Mouse (Mus musculus) E14TG2a.4 (cell line): ENCODE results near the gene Smarcc2.
"Not testable (repeated sequence)": the region's sequence is repeated elsewhere in the genome, so short reads cannot be mapped to it uniquely, and the experiment has no call there.

Experiments used
- H3K27me3 ChIP-seq: 2 replicates; pipeline ENCODE4 v1.6.1; 2014; ENCODE audit warnings: low read length, control low read depth; ENCODE audit not compliant: insufficient read depth
- H3K36me3 ChIP-seq: 2 replicates; pipeline ENCODE4 v1.6.1; 2014; ENCODE audit warnings: low read length, control low read depth; ENCODE audit not compliant: insufficient read depth
- H3K4me1 ChIP-seq: replicated peaks from 2 replicates; pipeline ENCODE4 v1.6.1; 2014; ENCODE audit warnings: low read depth, low read length, control low read depth
- H3K4me3 ChIP-seq: replicated peaks from 2 replicates; pipeline ENCODE4 v1.5.1; 2014; ENCODE audit warnings: mild to moderate bottlenecking, low read length
- H3K9me3 ChIP-seq: 2 replicates; pipeline ENCODE4 v1.6.1; 2014; ENCODE audit warnings: low read length, control low read depth
- CTCF ChIP-seq: conservative IDR thresholded peaks from 2 replicates; pipeline ENCODE4 v1.5.1; 2014; ENCODE audit warnings: low read length
- NANOG ChIP-seq: IDR thresholded peaks from 2 replicates; pipeline ENCODE4 v1.6.1; 2014; ENCODE audit warnings: borderline replicate concordance, low read length, mixed read lengths
- POU5F1 ChIP-seq: IDR thresholded peaks from 2 replicates; pipeline ENCODE4 v1.6.1; 2014; ENCODE audit warnings: low read length, borderline replicate concordance

Gene Smarcc2

DNA sequence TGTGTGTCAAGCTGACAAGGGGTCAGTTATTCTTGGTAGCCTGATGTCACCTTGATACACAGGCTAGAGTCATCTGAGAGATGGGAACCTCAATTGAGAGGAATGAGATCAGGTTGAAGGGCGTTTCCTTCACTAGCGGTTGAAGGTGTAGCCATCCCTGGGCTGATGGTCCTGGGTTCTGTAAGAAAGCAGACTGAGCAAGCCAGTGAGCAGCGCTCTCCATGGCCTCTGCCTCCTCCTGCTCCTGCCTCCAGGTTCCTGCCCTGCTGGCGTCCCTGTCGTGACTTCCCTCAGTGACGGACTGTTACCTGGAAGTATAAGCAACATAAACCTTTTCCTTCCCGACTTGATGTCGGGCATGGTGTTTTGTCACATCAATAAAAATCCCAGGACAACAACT is 44.5 kb downstream of the Smarcc2 start:
- peaks cover 38% of the 10 kb centered on the region for H3K4me1 ChIP-seq
- H3K36me3 ChIP-seq, result no peaks in the 10 kb centered on the region
- TF ChIP-seq CTCF (no peak), NANOG (no peak), POU5F1 (no peak)
- no peaks in the 10 kb centered on the region for H3K27me3 ChIP-seq
- H3K4me3 ChIP-seq, result no peak overlapping the region
- no peaks in the 10 kb centered on the region for H3K9me3 ChIP-seq

DNA sequence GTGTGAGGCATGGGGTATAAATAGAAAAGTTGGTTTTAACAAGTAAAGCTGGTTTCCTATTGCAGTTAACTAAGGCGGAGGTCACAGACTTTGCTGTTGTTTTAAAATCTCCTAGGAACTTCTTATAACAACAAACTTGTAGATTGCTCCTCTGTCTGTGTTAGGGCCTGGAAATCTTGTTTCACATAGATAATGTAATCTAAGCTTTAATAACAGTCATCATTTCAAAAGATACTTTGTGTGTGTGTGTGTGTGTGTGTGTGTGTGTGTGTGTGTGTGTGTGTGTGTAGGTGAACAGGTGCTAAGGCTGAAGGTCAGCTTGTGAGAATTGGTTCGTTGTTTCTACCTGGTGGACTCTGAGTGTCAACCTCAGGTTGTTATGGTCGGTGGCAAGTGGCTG is 45.0 kb downstream of the Smarcc2 start:
- peaks cover 40% of the 10 kb centered on the region for H3K4me1 ChIP-seq
- no peaks in the 10 kb centered on the region for H3K36me3 ChIP-seq
- H3K4me3 ChIP-seq, result no peak overlapping the region
- no peaks in the 10 kb centered on the region for H3K27me3 ChIP-seq
- no peaks in the 10 kb centered on the region for H3K9me3 ChIP-seq
- TF ChIP-seq CTCF (no peak), POU5F1 (no peak), NANOG (no peak)

DNA sequence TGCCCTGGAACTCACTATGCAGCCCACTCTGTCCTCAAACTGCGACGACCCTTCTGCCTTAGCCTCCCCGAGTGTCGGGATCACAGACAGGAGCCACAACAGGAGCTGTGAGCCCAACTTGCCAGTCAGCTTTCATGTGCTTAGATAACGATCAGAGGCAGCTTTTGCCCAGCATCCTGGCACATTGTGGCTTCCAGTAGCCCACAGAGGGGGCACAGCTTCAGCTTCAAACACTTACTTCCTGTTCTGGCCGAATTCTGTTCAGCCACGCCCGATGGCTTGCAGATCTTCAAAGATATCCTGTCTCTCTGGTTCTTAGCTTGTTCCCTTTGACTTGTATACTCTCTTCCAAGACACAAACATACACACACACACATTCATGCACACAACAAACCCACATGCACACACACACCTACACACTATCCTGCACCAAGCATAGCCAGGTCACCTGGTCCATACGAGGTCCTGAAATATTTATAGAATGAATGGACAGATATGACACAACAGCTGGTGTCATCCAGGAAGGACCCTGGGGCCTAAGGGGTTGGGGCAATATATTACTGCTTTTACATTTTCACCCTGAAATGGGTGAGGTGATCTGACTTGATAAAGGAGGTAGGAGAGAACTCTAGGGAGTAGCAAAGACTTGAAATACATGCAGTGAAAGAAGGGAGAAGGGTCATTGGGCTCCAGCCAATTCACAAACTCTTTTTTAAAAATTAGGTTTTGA is 45.8 kb downstream of the Smarcc2 start:
- H3K9me3 ChIP-seq, result no peaks in the 10 kb centered on the region
- H3K4me3 ChIP-seq, result no peak overlapping the region
- H3K27me3 ChIP-seq, result no peaks in the 10 kb centered on the region
- TF ChIP-seq NANOG, result no peak
- no peak for TF ChIP-seq CTCF
- TF ChIP-seq POU5F1, result no peak
- peaks cover 42% of the 10 kb centered on the region for H3K4me1 ChIP-seq
- H3K36me3 ChIP-seq, result peaks cover 1% of the 10 kb centered on the region

DNA sequence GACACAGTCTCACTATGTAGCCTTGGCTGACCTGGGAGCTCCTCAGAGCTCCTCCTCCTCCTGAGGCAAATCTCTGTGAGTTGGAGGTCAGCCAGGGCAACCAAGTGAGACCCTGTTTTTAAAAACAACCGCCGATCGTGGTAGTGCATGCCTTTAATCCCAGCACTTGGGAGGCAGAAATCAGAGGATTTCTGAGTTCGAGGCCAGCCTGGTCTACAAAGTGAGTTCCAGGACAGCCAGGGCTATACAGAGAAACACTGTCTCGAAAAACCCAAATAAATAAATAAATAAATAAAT is 46.3 kb downstream of the Smarcc2 start:
- not testable (repeated sequence) for H3K4me3 ChIP-seq, H3K9me3 ChIP-seq, H3K36me3 ChIP-seq

DNA sequence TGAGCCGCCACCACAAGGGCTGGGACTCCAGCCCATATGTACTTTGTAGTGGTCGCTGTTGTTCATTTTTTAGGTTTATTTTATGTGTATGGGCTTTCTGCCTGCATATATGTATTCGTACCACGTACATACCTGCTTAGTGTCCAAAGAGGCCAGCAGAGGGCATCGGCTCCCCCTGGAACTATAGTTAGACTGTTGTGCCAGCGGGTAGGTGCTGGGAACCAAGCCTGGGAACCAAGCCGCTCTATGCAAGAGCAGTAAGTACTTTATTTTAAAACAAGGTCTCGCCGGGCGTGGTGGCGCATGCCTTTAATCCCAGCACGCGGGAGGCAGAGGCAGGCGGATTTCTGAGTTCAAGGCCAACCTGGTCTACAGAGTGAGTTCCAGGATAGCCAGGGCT is 46.9 kb downstream of the Smarcc2 start:
- H3K4me3 ChIP-seq, result no peak overlapping the region
- peaks cover 12% of the 10 kb centered on the region for H3K36me3 ChIP-seq
- H3K9me3 ChIP-seq, result no peaks in the 10 kb centered on the region
- H3K27me3 ChIP-seq, result no peaks in the 10 kb centered on the region
- TF ChIP-seq CTCF (peak; percentile 18; the same call in 1 of the 2 replicates), POU5F1 (no peak)
- H3K4me1 ChIP-seq, result peaks cover 48% of the 10 kb centered on the region

More for the DNA sequence above, 46.3 kb downstream of the Smarcc2 start:
- H3K27me3 ChIP-seq, result not testable (repeated sequence)
- H3K4me1 ChIP-seq, result peaks cover 42% of the 10 kb centered on the region

DNA sequence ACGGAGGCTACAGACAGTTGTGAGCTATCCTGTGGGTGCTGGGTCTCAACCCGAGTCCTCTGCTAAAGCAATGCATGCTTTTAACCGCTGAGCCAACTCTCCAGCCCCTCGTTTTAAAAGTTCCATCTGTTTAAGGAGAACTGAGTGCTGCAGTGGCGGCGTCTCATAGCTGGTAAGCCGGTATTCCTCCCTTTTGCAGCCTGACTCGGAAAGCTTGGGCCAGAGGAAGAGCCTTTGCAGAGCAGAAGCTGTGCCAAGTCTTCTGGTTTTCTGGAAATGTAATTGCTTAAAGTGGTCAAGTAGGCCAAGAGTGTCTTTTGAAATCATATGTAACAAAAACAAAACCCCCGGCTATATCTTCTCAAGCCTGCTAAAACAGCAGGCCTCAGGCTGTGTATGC is 49.2 kb downstream of the Smarcc2 start:
- Histone ChIP-seq H3K4me3 (no peak overlapping the region), H3K9me3 (no peaks in the 10 kb centered on the region), H3K36me3 (peaks cover 35% of the 10 kb centered on the region), H3K27me3 (no peaks in the 10 kb centered on the region), H3K4me1 (peaks cover 51% of the 10 kb centered on the region)
- TF ChIP-seq NANOG, result no peak
- TF ChIP-seq CTCF, result no peak
- no peak for TF ChIP-seq POU5F1

DNA sequence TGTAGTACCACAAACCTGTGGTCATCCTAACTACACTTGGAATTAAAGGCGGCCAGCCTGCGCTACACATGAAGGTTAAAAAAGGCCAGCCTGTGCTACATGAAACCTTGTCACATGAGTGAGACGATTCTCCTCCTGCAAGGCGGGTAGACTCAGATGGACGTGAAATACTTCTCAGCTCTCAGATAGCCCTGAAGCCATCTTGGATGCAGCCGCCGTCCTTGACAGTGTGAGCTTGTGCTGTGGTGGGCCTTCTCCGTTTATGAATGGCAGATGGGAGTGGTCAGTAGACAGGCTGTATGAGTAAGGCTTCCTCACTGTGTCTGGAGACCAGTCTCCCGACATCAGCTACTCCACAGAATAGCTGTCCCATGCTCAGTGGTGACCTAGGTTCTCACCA is 50.2 kb downstream of the Smarcc2 start:
- no peaks in the 10 kb centered on the region for H3K9me3 ChIP-seq
- H3K4me1 ChIP-seq, result peaks cover 45% of the 10 kb centered on the region
- H3K36me3 ChIP-seq, result peaks cover 44% of the 10 kb centered on the region
- TF ChIP-seq CTCF, result no peak
- TF ChIP-seq NANOG, result no peak
- TF ChIP-seq POU5F1, result no peak
- H3K27me3 ChIP-seq, result no peaks in the 10 kb centered on the region
- peak overlapping the region; percentile 41; the same call in 1 of the 2 replicates for H3K4me3 ChIP-seq

DNA sequence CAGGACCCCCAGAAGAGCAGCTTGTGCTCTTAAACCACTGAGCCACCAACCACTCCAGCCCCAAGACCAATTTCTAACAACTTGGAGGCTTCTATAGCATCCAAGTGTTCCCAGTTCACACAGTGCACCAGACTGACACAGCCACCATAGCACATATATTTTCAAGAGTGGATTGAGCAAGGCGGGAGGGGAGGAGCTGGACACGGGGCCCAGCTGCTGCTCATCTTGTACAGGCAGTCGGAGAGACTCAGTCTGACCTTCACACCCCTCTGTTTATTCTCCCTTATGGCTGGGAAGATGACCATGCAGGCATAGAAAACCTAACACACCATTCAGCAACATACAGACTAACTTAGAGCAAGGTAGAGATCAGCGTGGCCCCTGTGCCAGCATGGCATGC is 50.8 kb downstream of the Smarcc2 start:
- Histone ChIP-seq H3K36me3 (peaks cover 50% of the 10 kb centered on the region), H3K4me3 (no peak overlapping the region), H3K4me1 (peaks cover 39% of the 10 kb centered on the region), H3K9me3 (no peaks in the 10 kb centered on the region), H3K27me3 (no peaks in the 10 kb centered on the region)
- TF ChIP-seq POU5F1, result no peak
- no peak for TF ChIP-seq NANOG
- TF ChIP-seq CTCF, result no peak

DNA sequence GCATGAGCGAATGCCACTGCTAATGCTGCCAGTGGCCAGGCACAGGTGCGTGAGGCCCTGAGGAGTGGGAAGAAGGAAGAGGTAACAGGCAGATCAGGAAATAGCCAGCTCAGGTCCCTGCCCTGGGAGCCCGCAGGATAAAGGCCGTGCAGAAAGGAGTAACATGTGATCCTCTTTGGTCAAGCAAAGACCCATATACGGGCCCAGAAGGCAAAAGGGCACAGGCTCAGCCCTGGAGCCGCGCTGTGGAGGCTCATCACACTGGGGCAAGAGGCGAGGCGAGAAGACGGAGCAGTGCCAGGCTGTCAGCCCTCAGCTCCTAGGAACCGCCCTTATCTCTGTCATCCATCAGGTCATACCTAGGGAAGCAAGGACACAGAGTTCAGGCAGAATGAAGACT is 51.3 kb downstream of the Smarcc2 start:
- Histone ChIP-seq H3K4me1 (peaks cover 36% of the 10 kb centered on the region), H3K36me3 (peaks cover 55% of the 10 kb centered on the region), H3K9me3 (no peaks in the 10 kb centered on the region), H3K27me3 (no peaks in the 10 kb centered on the region), H3K4me3 (no peak overlapping the region)
- TF ChIP-seq CTCF (no peak), POU5F1 (no peak), NANOG (no peak)

DNA sequence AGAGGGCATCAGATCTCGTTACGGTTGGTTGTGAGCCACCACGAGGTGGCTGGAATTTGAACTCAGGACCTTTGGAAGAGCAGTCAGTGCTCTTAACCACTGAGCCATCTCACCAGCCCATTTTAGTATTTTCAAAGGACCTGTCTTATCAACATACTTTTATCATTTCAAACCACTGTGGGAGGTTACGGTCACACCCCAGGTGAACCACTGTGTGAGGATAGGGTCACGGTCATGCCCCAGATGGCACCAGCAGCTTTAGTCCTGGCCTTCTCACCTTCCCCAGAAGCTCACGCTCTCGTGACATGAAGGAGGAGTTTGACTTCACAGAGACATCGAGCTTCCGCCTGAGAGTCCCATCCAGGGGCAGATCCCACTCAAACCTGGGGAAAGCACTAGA is 52.1 kb downstream of the Smarcc2 start:
- H3K36me3 ChIP-seq, result peaks cover 64% of the 10 kb centered on the region
- TF ChIP-seq CTCF (no peak), NANOG (no peak), POU5F1 (no peak)
- H3K27me3 ChIP-seq, result no peaks in the 10 kb centered on the region
- no peak overlapping the region for H3K4me3 ChIP-seq
- H3K4me1 ChIP-seq, result peaks cover 41% of the 10 kb centered on the region
- H3K9me3 ChIP-seq, result no peaks in the 10 kb centered on the region
